Mouse (Mus musculus): Measurements from ENCODE around the gene Gprin1.

DNA sequence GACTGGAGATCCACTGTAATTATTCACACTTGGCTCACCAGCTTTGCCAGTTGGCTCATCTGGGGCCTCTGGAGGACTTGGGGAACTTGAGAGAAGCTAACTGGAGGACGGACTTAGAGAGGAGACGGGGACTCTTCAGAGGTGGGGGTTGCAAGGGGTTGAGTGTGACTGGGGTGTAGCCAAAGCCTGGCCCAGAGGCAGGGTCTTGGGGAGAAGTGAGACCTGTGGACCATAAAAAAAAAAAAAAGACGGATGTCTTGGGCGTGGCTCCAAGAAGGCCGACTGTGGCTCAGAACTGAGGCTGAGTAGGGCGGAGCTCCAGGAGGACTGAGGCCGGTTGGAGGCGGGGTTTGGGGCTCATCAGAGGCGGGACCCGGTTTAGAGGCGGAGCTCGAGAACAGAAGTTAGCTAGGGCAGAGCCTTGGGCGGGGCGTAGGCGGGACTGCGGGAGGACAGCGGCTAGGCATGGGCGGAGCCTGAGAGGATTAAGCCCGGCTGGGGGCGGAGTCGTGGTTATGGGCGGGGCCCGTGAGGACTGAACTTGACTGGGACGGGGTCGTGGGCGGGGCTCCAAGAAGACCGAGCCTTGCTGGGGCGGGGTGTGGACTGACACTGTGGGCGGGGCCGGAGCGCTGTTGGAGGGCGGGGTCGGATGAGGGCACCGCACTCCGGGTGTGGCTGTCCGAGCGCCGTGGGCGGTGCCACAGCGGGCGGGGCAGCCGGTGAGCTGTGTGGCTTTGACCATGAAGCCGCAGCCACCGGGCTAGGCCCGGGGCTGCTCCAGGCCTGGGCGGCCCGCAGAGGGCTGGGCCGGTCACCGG lies 39.3 kb upstream of the Gprin1 start, which contains the start of gene Tspan17:
- TF ChIP-seq POLR2A (IDR thresholded peaks at IDR 0.05; ENCODE audit: insufficient read length, low read depth) (no peak), TCF12 (IDR thresholded peaks at IDR 0.05; ENCODE audit: insufficient read depth, poor library complexity, severe bottlenecking) (no peak), E2F4 (IDR thresholded peaks at IDR 0.05; ENCODE audit: insufficient read depth) (no peak), SRF (IDR thresholded peaks at IDR 0.05; ENCODE audit: control insufficient read depth, insufficient read length, low read depth) (peak; percentile 57), MYOG (IDR thresholded peaks at IDR 0.05; ENCODE audit: control insufficient read depth in 1 of 3, insufficient read depth in 1 of 3, insufficient read length in 2 of 3, low read depth in 2 of 3) (peak in 1 of 3 experiments; percentile 60), MAX (IDR thresholded peaks at IDR 0.05; ENCODE audit: low read depth) (no peak), CEBPB (IDR thresholded peaks at IDR 0.05; ENCODE audit: insufficient read depth, poor library complexity, severe bottlenecking) (no peak), POLR2AphosphoS2 (IDR thresholded peaks at IDR 0.05; ENCODE audit: insufficient read length, low read depth) (no peak)

All from myocyte (in vitro differentiated cells).